In the genomic region with DNA sequence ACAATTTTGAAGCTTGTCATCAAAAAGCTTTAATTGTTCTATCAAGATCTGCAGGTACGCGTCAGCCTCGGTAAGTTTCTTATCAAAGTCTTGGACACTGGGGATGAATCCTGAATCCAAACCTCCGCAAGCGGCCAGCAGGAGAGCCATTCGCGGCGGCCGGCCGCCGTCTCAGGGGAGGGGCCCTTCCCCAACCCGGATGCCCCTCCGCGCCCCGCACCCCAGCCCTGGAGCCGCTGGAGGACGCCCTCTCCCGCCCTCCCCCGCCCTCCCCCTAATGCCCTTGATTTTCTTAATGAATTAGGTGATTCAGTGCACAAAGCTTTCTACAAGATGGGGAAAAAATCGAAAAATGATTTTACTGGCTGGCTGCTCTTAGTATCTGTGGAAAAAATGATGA, we compare ENCODE assay signal across 1 mouse cellular context. TPM values are rescaled to one million over a fixed set of nuclear protein-coding genes. Genes with fewer than 3 reads are reported as not detected.
"Had no signal": no experiment of that assay in that cellular context is flagged by ENCODE, and none has a peak within 500 bp of the region (broad histone marks: within the 10 kb centered on the region; RNA-seq: fewer than 3 reads in every experiment).

No protein-coding gene starts in this region.

RNA-seq across cellular contexts. Expression of a gene that starts 33.2 kb away (rescaled TPM):
- total RNA-seq: liver, adult 2 months had no signal
- polyA plus RNA-seq: liver, adult 2 months had no signal
